Mouse (Mus musculus): ENCODE results near the gene Sh3rf3.
A peak's percentile ranks its signal among the peaks of the same experiment; 100 is the strongest.

Sh3rf3 gene

GRCm38 (mm10) chr10:59166104-59166944 lies 353.2 kb downstream of the Sh3rf3 start:
- DNase-seq (ENCODE audit: low spot score in 2 of 2), result peak; percentile 16 to 51

GRCm38 (mm10) chr10:59171042-59171441 lies 357.9 kb downstream of the Sh3rf3 start:
- DNase-seq (ENCODE audit: low spot score in 2 of 2), result no peak

GRCm38 (mm10) chr10:59172539-59172938 lies 359.4 kb downstream of the Sh3rf3 start:
- no peak for DNase-seq (ENCODE audit: low spot score in 2 of 2)

- no peak for DNase-seq (ENCODE audit: low spot score in 2 of 2)
Measured at GRCm38 (mm10) chr10:59179620-59180019, 366.5 kb downstream of the Sh3rf3 start.

GRCm38 (mm10) chr10:59182306-59182705 lies 369.1 kb downstream of the Sh3rf3 start:
- no peak for DNase-seq (ENCODE audit: low spot score in 2 of 2)
